Mouse (Mus musculus) bone marrow macrophage, adult 2 months (primary cell): ENCODE measurements around the gene Hoxd12.

Experiments used
- CTCF ChIP-seq: IDR thresholded peaks from 2 replicates; pipeline ENCODE4 v1.5.1; 2012; ENCODE audit warnings: low read depth, mild to moderate bottlenecking, low read length, moderate library complexity
- POLR2A ChIP-seq: IDR thresholded peaks from 2 replicates; pipeline ENCODE4 v1.6.1; 2012; ENCODE audit warnings: mild to moderate bottlenecking, low read depth, low read length, borderline replicate concordance

DNA sequence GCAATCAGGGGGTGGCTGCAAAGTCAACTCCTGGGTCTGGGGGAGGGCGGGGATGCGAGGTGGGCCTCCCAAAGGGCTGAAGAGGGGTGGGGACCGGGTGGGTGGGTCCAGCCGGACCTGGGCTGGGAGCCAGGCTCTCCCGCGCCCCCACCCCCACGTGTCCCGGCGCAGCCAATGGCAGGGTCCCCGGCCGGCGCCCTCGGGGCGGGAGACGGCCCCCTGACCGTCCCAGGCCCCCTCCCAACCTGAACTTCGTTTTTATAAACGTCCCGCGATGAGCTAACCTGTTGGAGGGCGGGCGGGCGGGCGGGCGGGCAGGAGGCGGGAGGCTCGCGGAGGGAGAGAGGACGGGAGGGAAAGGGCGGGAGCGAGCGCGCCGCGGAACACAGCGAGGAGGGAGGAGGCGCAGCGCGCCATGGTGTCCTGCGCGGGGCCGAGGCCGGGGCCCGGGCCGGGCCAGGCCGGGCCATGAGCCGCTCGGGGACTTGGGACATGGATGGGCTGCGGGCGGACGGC is 6.9 kb upstream of the Hoxd12 start, which contains the start of gene Hoxd13:
- no peak for TF ChIP-seq CTCF
- TF ChIP-seq POLR2A, result no peak
